Mouse (Mus musculus) hindbrain, postnatal 0 days (tissue): ENCODE measurements around the gene Ppid. TPM values are rescaled to one million over a fixed set of nuclear protein-coding genes. Genes with fewer than 3 reads are reported as not detected.
"Not testable (repeated sequence)": the region's sequence is repeated elsewhere in the genome, so short reads cannot be mapped to it uniquely, and the experiment has no call there.

Source experiments
- ATAC-seq: fragments of 200-750 bp; cut with Nextera tagmentation; 2 replicates; pipeline ENCODE4 v1.8.0; 2017; ENCODE audit warnings: mild to moderate bottlenecking, moderate TSS enrichment, moderate library complexity
- DNase-seq: peaks from one replicate; pipeline ENCODE4 v3.0.0-alpha.2; 2015; ENCODE audit warnings: low spot score
- H3K27ac ChIP-seq: fragments of 300-500 bp; sonication (generic); 2 replicates; pipeline ENCODE4 v1.5.1; 2014; ENCODE audit warnings: mild to moderate bottlenecking
- H3K27me3 ChIP-seq: fragments of 300-500 bp; sonication (generic); 2 replicates; pipeline ENCODE4 v1.6.1; 2014; ENCODE audit warnings: low read length, mixed read lengths; ENCODE audit not compliant: insufficient read depth
- H3K36me3 ChIP-seq: fragments of 300-500 bp; sonication (generic); 2 replicates; pipeline ENCODE4 v1.6.1; 2014; ENCODE audit warnings: low read length, mixed read lengths; ENCODE audit not compliant: insufficient read depth
- H3K4me1 ChIP-seq: fragments of 300-500 bp; sonication (generic); 2 replicates; pipeline ENCODE4 v1.6.1; 2014; ENCODE audit warnings: antibody characterized with exemption, low read length, mixed read lengths; ENCODE audit not compliant: insufficient read depth
- H3K4me2 ChIP-seq: fragments of 300-500 bp; sonication (generic); 2 replicates; pipeline ENCODE4 v1.6.1; 2014; ENCODE audit warnings: low read depth, mild to moderate bottlenecking, low read length, moderate library complexity, mixed read lengths
- H3K4me3 ChIP-seq: fragments of 300-500 bp; sonication (generic); 2 replicates; pipeline ENCODE4 v1.5.1; 2014; ENCODE audit warnings: low read length
- H3K9ac ChIP-seq: fragments of 300-500 bp; sonication (generic); replicated peaks from 2 replicates; pipeline ENCODE4 v1.6.1; 2014; ENCODE audit warnings: mild to moderate bottlenecking, low read length, moderate library complexity, mixed read lengths
- H3K9me3 ChIP-seq: fragments of 300-500 bp; sonication (generic); 2 replicates; pipeline ENCODE4 v1.6.1; 2016; ENCODE audit warnings: low read length, mixed read lengths
- CTCF ChIP-seq: IDR thresholded peaks from 2 replicates; pipeline ENCODE4 v1.5.1; 2016; ENCODE audit warnings: antibody characterized with exemption, control low read depth, low read depth
- WGBS: fragments of 180-500 bp; shearing (Covaris S2); extraction: QIAGEN DNeasy Blood & Tissue Kit; methylation state at CpG from one replicate; pipeline ENCODE4 v1.1.7; 2014; 5-methylcytosine and 5-hydroxymethylcytosine counted together
- polyA plus RNA-seq: library from polyadenylated mRNA; unstranded; fragments of >200 nt; fragmentation: Nextera tagmentation; extraction: Ambion mirVana; gene quantifications from 2 replicates; pipeline ENCODE4 v1.2.1, GENCODE M21; 2015
- total RNA-seq: library from RNA; depleted of rRNA; stranded (reverse); fragments of >200 nt; gene quantifications from 2 replicates; pipeline ENCODE4 v1.2.3, GENCODE M21; 2014

The Ppid gene
- total and polyA plus RNA-seq, 2 experiments from 2014 or later, result 44.0 to 117 TPM

DNA sequence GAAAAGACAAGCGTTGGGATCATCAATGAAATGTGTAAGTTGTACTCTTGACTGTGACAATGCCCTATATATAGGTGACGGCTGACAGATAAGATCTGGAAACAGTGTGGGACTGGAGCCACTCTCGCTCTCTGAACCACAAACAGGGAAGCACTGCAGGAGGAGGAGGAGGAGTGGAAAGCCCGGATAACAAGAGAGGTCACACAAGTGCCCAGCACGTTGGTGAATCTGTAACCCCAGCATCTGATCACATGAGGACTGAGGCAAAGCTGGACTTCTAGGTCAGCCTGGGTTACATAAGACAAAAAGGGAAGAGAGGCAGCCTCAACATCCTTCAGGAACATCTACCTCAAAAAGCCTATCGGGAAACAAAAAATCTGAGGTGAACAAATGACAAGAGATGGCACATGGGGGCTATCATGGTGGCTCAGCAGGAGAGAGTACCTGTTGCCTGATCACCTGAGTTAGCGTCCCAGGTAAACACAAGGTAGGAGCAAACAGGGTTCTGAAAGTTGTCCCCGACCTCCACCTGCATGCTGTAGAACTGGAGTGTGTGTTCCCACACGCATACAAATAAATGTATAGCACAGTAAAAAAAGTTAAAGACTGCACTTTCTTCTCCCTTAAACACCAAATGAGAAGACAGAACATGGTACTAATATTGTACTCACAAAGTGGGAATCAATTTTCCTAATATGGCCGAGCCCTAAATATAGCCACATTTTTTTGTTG, 26.1 kb upstream of the Ppid start:
- H3K9me3 ChIP-seq, result no peaks in the 10 kb centered on the region
- DNase-seq (no peak), ATAC-seq (no peak)
- no peak overlapping the region for H3K27ac ChIP-seq
- 85% methylated on average over 10 of the region's 10 CpGs for WGBS
- no peaks in the 10 kb centered on the region for H3K36me3 ChIP-seq
- no peak overlapping the region for H3K9ac ChIP-seq
- no peak for TF ChIP-seq CTCF
- H3K4me3 ChIP-seq, result no peak overlapping the region
- H3K4me2 ChIP-seq, result no peak overlapping the region
- no peaks in the 10 kb centered on the region for H3K4me1 ChIP-seq
- H3K27me3 ChIP-seq, result no peaks in the 10 kb centered on the region

DNA sequence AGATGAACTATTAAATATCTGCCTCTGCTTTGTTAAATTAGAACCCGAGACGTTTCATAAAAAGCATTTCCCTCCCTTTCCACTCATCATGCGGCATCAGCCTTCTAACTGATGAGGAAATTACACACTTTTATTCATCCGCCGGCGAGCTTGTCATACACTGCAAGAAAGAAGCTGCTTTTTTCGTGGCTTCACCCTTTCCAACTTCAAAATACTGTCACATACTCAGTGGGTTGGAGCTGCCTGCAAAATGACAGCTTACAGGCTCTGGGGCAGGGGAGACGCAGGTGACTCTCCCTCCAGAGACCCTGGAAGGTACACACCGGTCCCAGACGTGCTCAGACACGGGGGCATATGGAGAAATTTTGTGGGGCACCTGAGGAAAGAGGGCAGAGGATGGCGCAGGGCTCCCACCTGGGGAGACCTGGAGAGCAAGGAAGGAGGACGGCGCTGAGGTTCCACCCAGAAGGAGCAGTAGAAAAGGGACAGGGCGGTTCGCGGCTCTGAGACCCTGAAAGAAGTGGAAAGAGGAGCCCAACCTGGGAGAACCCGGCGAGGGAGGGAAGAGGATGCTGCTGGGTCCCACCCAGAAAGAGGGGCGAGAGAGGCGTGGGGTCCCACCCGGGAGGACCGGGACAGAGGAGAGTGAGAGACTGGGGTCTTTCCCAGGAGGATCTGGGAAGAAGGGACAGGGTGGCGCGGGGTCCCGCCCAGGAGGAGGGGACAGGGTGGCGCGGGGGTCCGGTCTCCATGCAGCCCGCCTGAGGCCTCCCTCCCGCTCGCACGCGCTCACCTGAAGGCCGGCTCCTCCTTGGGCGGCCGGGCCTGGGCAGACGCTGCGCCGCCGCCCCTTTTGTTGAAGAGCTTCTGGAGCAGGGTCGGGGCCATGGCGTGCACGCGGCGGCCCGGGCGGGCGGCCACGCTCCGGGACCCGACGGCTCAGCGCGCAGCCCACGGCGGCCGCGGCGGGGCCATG, 24.1 kb upstream of the Ppid start:
- DNase-seq (peak; percentile 34), ATAC-seq (no peak; the same call in 1 of the 2 replicates)
- WGBS, result under 1% methylated on average over 49 of the region's 60 CpGs
- H3K4me3 ChIP-seq, result peak overlapping the region; percentile 79
- peak overlapping the region; percentile 75 for H3K9ac ChIP-seq
- H3K4me2 ChIP-seq, result peak overlapping the region; percentile 95
- no peak for TF ChIP-seq CTCF
- no peaks in the 10 kb centered on the region for H3K27me3 ChIP-seq
- H3K36me3 ChIP-seq, result no peaks in the 10 kb centered on the region
- no peaks in the 10 kb centered on the region for H3K4me1 ChIP-seq
- peak overlapping the region; percentile 78 for H3K27ac ChIP-seq
- H3K9me3 ChIP-seq, result no peaks in the 10 kb centered on the region

DNA sequence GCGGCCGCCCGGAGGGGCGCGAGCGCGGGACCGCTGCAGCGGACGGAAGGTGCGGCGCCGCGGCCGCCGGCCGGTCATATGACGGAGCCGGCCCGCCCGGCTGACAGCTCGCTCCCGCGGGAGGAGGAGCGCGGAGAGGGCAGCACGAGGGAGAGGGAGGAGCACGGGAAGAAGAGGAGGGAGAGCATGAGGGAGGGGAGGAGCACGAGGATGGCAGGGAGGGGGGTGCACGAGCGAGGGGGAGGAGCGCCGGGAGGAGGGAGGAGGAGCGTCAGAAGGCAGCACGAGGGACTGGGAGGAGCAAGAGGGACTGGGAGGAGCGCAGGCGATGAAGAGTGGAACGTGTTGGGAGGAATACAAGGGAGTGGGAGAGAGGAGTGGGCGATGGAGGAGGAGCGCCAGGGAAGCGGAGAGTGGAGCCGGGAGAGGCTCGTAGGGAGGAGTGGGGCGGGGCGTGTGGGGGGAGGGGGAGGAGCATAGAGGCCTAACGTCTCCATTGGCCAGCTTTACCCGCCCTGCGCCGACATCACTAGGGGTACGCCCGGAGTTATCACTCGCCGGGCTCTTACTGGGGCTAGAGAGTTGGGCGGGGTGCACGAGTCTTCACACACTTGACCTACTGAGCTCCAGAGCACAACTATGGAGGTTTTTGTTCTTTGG, 23.3 kb upstream of the Ppid start, which contains the start of gene Fnip2:
Fnip2 (minus strand) TSS at position 94 of the 660 bp plus-strand sequence.
- H3K4me3 ChIP-seq, result peak within 1 kb of the TSS; percentile 79
- peak within 1 kb of the TSS; percentile 95 for H3K4me2 ChIP-seq
- H3K27me3 ChIP-seq, result no peaks in the 10 kb centered on the region
- no peak for TF ChIP-seq CTCF
- peak; percentile 94 for DNase-seq
- peak within 1 kb of the TSS; percentile 75 for H3K9ac ChIP-seq
- peak within 1 kb of the TSS; percentile 78 for H3K27ac ChIP-seq
- H3K36me3 ChIP-seq, result no peaks in the 10 kb centered on the region
- no peaks in the 10 kb centered on the region for H3K9me3 ChIP-seq
- H3K4me1 ChIP-seq, result no peaks in the 10 kb centered on the region
- peak; percentile 97 for ATAC-seq
- under 1% methylated on average over 51 of the region's 55 CpGs for WGBS

DNA sequence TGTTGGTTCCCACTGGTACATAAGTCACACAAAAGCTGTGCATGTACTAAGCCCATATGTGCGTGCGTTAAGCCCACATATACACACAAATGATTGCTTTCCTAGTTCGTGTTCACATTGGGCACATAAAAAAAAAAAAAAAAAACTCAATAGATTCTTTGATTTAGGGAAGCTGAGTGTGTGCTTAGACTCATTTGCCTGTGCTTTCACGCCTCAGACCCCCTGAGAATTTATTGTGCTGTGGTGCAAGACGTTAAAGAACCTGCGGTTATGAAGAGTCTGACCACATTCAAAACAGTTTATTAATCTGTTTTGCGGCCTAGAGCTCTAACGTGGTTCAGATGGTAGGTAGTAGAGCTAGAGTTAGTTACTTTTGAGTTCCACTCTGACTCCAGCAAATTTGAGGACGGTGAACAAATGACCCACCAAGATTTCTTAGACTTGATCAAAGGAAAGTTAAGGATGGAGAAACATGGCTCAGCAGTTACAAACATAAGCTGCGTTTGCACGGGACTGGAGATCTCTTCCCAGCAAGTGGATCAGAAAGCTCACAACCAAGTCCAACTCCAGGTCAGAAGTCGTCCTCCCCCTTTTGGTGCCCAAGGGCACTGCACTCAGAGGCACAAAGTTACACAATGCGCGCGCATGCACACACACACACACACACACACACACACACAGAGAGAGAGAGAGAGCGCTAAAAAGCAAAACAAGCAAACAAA, 22.4 kb upstream of the Ppid start:
- no peak overlapping the region for H3K9ac ChIP-seq
- peak; percentile 29; the same call in 1 of the 2 replicates for TF ChIP-seq CTCF
- no peaks in the 10 kb centered on the region for H3K9me3 ChIP-seq
- H3K4me2 ChIP-seq, result peak overlapping the region; percentile 95; the same call in 1 of the 2 replicates
- no peaks in the 10 kb centered on the region for H3K4me1 ChIP-seq
- no peak overlapping the region for H3K27ac ChIP-seq
- WGBS, result 81% methylated on average over 16 of the region's 16 CpGs
- no peaks in the 10 kb centered on the region for H3K36me3 ChIP-seq
- DNase-seq (no peak), ATAC-seq (no peak)
- peak overlapping the region; percentile 79; the same call in 1 of the 2 replicates for H3K4me3 ChIP-seq
- no peaks in the 10 kb centered on the region for H3K27me3 ChIP-seq

DNA sequence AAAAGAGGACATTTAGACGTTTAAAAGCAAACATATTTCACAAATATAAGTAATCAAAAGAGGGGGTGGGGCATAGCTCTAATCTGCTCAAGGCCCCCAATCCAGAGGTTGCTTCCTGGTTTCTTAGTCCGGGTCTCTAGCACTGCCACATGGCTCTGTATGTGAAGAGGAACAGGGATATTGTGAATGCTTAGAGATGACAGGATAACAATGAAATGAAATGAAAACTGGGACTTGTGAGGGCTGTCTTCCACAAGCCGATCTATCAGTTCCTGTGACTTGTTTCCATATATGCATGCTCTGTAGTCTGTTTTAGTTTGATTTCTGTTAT, 21.8 kb upstream of the Ppid start:
- no peaks in the 10 kb centered on the region for H3K27me3 ChIP-seq
- no peak overlapping the region for H3K4me3 ChIP-seq
- no peak for TF ChIP-seq CTCF
- no peak overlapping the region for H3K9ac ChIP-seq
- no peaks in the 10 kb centered on the region for H3K36me3 ChIP-seq
- H3K27ac ChIP-seq, result no peak overlapping the region
- WGBS, result 86% methylated on average over 3 of the region's 3 CpGs
- no peaks in the 10 kb centered on the region for H3K4me1 ChIP-seq
- no peak overlapping the region for H3K4me2 ChIP-seq
- no peaks in the 10 kb centered on the region for H3K9me3 ChIP-seq
- ATAC-seq, result no peak
- DNase-seq, result no peak

DNA sequence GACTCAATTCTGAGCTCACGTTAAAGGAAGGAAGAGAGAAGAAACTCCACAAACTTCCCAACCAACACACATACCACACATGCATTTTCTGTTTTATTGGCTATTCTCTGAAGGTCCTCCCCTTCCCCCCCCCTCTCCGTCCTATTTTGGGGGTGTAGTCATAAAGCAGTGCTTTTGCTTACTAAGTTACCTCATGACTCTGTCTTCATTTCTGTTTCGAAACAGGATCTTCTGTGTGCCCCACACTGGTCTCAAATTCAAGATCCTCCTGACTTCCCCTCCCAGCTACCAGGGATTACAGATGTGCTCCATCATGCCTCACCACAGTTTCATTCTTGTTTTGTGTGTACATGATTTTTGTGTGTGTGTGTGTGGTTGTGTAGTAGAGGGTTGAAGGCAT, 18.7 kb upstream of the Ppid start:
- ATAC-seq, result no peak

DNA sequence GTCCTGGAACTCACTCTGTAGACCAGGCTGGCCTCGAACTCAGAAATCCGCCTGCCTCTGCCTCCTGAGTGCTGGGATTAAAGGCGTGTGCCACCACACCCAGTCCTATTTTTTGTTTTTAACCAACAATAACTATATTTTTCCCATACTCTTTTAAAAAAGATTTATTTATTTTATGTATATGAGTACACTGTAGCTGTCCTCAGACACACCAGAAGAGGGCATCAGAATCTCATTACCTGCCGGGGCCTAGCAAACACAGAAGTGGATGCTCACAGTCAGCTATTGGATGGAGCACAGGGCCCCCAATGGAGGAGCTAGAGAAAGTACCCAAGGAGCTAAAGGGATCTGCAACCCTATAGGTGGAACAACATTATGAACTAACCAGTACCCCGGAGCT, 17.8 kb upstream of the Ppid start:
- not testable (repeated sequence) for H3K9me3 ChIP-seq, H3K27me3 ChIP-seq, H3K4me1 ChIP-seq, H3K9ac ChIP-seq, ATAC-seq, H3K4me3 ChIP-seq, H3K4me2 ChIP-seq, H3K36me3 ChIP-seq, DNase-seq, H3K27ac ChIP-seq
- WGBS, result 93% methylated on average over 5 of the region's 5 CpGs

More for the DNA sequence above, 18.7 kb upstream of the Ppid start:
- Histone ChIP-seq H3K9ac (no peak overlapping the region), H3K27ac (no peak overlapping the region), H3K4me3 (no peak overlapping the region), H3K4me1 (no peaks in the 10 kb centered on the region), H3K4me2 (no peak overlapping the region), H3K9me3 (no peaks in the 10 kb centered on the region), H3K27me3 (no peaks in the 10 kb centered on the region), H3K36me3 (no peaks in the 10 kb centered on the region)
- no peak for TF ChIP-seq CTCF
- 72% methylated on average over 3 of the region's 3 CpGs for WGBS
- DNase-seq, result no peak
